24 mouse cellular contexts compared by ENCODE assay signal in the genomic region with DNA sequence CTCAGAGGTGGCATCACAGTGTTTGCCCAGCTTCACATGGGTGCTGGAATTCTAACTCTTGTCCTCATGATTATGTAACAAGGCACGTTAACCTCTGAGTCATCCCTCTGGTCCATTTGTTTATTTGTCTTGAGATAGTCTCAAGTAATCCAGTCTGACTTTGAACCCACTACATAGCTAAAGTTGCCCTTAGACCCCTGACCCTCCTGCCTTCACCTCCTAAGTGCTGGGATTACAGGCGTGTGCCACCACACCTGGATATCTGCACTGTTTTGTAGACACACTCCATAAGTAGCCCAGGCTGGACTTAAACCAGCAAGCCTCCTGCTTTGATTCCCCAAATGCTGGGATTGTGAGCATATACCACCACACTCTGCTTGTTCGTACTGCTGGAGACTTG.
A peak's percentile ranks its signal among the peaks of the same experiment; 100 is the strongest.
DNase-seq lines count a peak whose midpoint lies in the region; ATAC-seq and TF ChIP-seq lines count a peak whose summit lies in the region.
"Had no signal": no experiment of that assay in that cellular context is flagged by ENCODE, and none has a peak within 500 bp of the region (broad histone marks: within the 10 kb centered on the region; RNA-seq: fewer than 3 reads in every experiment).

No protein-coding gene starts in this region.

- H3K9me3 ChIP-seq in liver, embryonic 12.5 days (replicated peaks), result no peaks in the 10 kb centered on the region
- H3K9me3 ChIP-seq in intestine, postnatal 0 days (ENCODE audit: control insufficient read depth), result no peaks in the 10 kb centered on the region
- H3K9me3 ChIP-seq: embryonic facial prominence, embryonic 12.5 days; embryonic facial prominence, embryonic 15.5 days; heart, embryonic 13.5 days; hindbrain, embryonic 10.5 days had no signal

- no peaks in the 10 kb centered on the region for H3K4me1 ChIP-seq in liver, adult 2 months (ENCODE audit: control insufficient read depth, insufficient read depth, low read length)
- H3K4me1 ChIP-seq in liver, embryonic 12.5 days, result no peaks in the 10 kb centered on the region
- H3K4me1 ChIP-seq in intestine, postnatal 0 days (replicated peaks; ENCODE audit: control insufficient read depth, insufficient read depth, low read length), result no peaks in the 10 kb centered on the region
- H3K4me1 ChIP-seq: embryonic facial prominence, embryonic 12.5 days; embryonic facial prominence, embryonic 15.5 days; heart, embryonic 13.5 days had no signal

- no peak for TF ChIP-seq POLR2A in liver, adult 2 months (IDR thresholded peaks at IDR 0.05; ENCODE audit: extremely low read depth, insufficient read depth, low read length)

- no peak overlapping the region for H3K9ac ChIP-seq in liver, adult 2 months (ENCODE audit: low read depth, low read length)
- no peak overlapping the region for H3K9ac ChIP-seq in liver, embryonic 12.5 days
- no peak overlapping the region for H3K9ac ChIP-seq in intestine, postnatal 0 days (ENCODE audit: low read depth, low read length)
- H3K9ac ChIP-seq: embryonic facial prominence, embryonic 12.5 days; embryonic facial prominence, embryonic 15.5 days; forebrain, postnatal 0 days; heart, embryonic 13.5 days; hindbrain, embryonic 14.5 days had no signal

- H3K4me2 ChIP-seq in liver, embryonic 12.5 days, result no peak overlapping the region
- no peak overlapping the region for H3K4me2 ChIP-seq in intestine, postnatal 0 days (replicated peaks; ENCODE audit: low read depth)
- H3K4me2 ChIP-seq: embryonic facial prominence, embryonic 12.5 days; embryonic facial prominence, embryonic 15.5 days; heart, embryonic 13.5 days; hindbrain, embryonic 14.5 days had no signal

- H3K27ac ChIP-seq in liver, adult 2 months (replicated peaks; ENCODE audit: insufficient read depth, low read depth, low read length), result no peak overlapping the region
- H3K27ac ChIP-seq in liver, embryonic 12.5 days, result no peak overlapping the region
- no peak overlapping the region for H3K27ac ChIP-seq in intestine, postnatal 0 days (ENCODE audit: low read depth, low read length)
- H3K27ac ChIP-seq: embryonic facial prominence, embryonic 12.5 days; embryonic facial prominence, embryonic 15.5 days; gastrocnemius, adult 2 months; heart, embryonic 13.5 days; hindbrain, embryonic 10.5 days; hindbrain, embryonic 14.5 days had no signal

- peak; percentile 26 for DNase-seq in liver, adult 2 months (ENCODE audit: extremely low read depth, low read depth, low spot score)
- peak; percentile 29 for DNase-seq in adipocyte (ENCODE audit: low spot score)
- peak; percentile 53 for DNase-seq in yolk sac, embryonic 10.5 days (ENCODE audit: low spot score)
- DNase-seq in layer of hippocampus, adult 9-11 months, result no peak
- DNase-seq in cerebellum, postnatal 36 days, result no peak
- DNase-seq in c-Kit-positive CD71-positive TER-119-positive erythroid progenitor cells, embryonic 14.5 days (ENCODE audit: low spot score), result no peak
- DNase-seq: adrenal gland, adult 2 months; adrenal gland, postnatal 14 days; cerebellum, adult 18-20 months; cerebellum, adult 9-10 months; cerebellum, postnatal 14 days; forebrain, postnatal 0 days; gastrocnemius, adult 2 months; gastrocnemius, postnatal 14 days; heart, adult 18-20 months had no signal

- TF ChIP-seq CTCF in liver, adult 2 months (IDR thresholded peaks at IDR 0.05; ENCODE audit: low read depth, low read length), result no peak
- no peak for TF ChIP-seq CTCF in intestine, postnatal 0 days (IDR thresholded peaks at IDR 0.05; ENCODE audit: low read depth)

- H3K36me3 ChIP-seq in liver, adult 2 months (ENCODE audit: control insufficient read depth, insufficient read depth, low read length), result no peaks in the 10 kb centered on the region
- no peaks in the 10 kb centered on the region for H3K36me3 ChIP-seq in liver, embryonic 12.5 days
- no peaks in the 10 kb centered on the region for H3K36me3 ChIP-seq in intestine, postnatal 0 days (ENCODE audit: control insufficient read depth, insufficient read depth)
- H3K36me3 ChIP-seq: embryonic facial prominence, embryonic 12.5 days; embryonic facial prominence, embryonic 15.5 days; heart, embryonic 13.5 days; hindbrain, embryonic 10.5 days had no signal

- no peak overlapping the region for H3K4me3 ChIP-seq in liver, adult 2 months (ENCODE audit: insufficient read depth, low read depth, low read length)
- no peak overlapping the region for H3K4me3 ChIP-seq in liver, embryonic 12.5 days
- no peak overlapping the region for H3K4me3 ChIP-seq in intestine, postnatal 0 days (ENCODE audit: low read depth, low read length)
- H3K4me3 ChIP-seq: embryonic facial prominence, embryonic 12.5 days; embryonic facial prominence, embryonic 15.5 days; gastrocnemius, adult 2 months; heart, embryonic 13.5 days; hindbrain, embryonic 10.5 days had no signal

- no peak for ATAC-seq in liver, embryonic 12.5 days
- ATAC-seq in intestine, postnatal 0 days, result peak; percentile 77
- ATAC-seq: forebrain, embryonic 14.5 days; forebrain, postnatal 0 days; Patski had no signal

- H3K79me2 ChIP-seq in liver, adult 2 months (ENCODE audit: control insufficient read depth, insufficient read depth, low read length), result no peaks in the 10 kb centered on the region

- 58% methylated on average over 3 of the region's 3 CpGs for WGBS in liver, adult 2 months
- 67% methylated on average over 3 of the region's 3 CpGs for WGBS in liver, embryonic 12.5 days (ENCODE audit: insufficient replicate concordance)
- WGBS in intestine, postnatal 0 days, result 43% methylated on average over 3 of the region's 3 CpGs

- no peaks in the 10 kb centered on the region for H3K27me3 ChIP-seq in liver, adult 2 months (ENCODE audit: control insufficient read depth, insufficient read depth, low read length)
- no peaks in the 10 kb centered on the region for H3K27me3 ChIP-seq in liver, embryonic 12.5 days (replicated peaks)
- no peaks in the 10 kb centered on the region for H3K27me3 ChIP-seq in intestine, postnatal 0 days (replicated peaks; ENCODE audit: control insufficient read depth, insufficient read depth, low read length)
- H3K27me3 ChIP-seq: embryonic facial prominence, embryonic 12.5 days; embryonic facial prominence, embryonic 15.5 days; heart, embryonic 13.5 days; Patski had no signal

Comparison
In these comparisons a context has a peak if more than half of its experiments do, and no peak if none do; other contexts are left out.
1. DNase-seq: peak in liver, adult 2 months (single experiment), adipocyte (single experiment) and yolk sac, embryonic 10.5 days (single experiment); none in layer of hippocampus, adult 9-11 months (single experiment), cerebellum, postnatal 36 days (0 of 2) and c-Kit-positive CD71-positive TER-119-positive erythroid progenitor cells, embryonic 14.5 days (single experiment).